Mouse (Mus musculus) liver, postnatal 0 days (tissue): Measurements from ENCODE around the gene Pcdh9. TPM values are rescaled to one million over a fixed set of nuclear protein-coding genes. Genes with fewer than 3 reads are reported as not detected.

ENCODE experiments used
- ATAC-seq: fragments of 200-750 bp; cut with Nextera tagmentation; 2 replicates; pipeline ENCODE4 v1.8.0; 2017; ENCODE audit warnings: mild to moderate bottlenecking, moderate library complexity
- DNase-seq: peaks from one replicate; pipeline ENCODE4 v3.0.0-alpha.2; 2016
- H3K27ac ChIP-seq: fragments of 300-500 bp; sonication (generic); 2 replicates; pipeline ENCODE4 v1.5.1; 2014; ENCODE audit warnings: antibody characterized with exemption, moderate library complexity, mild to moderate bottlenecking, low read depth
- H3K27me3 ChIP-seq: fragments of 300-500 bp; sonication (generic); 2 replicates; pipeline ENCODE4 v1.6.1; 2014; ENCODE audit warnings: low read length, control low read depth, mixed read lengths; ENCODE audit not compliant: insufficient read depth
- H3K36me3 ChIP-seq: fragments of 300-500 bp; sonication (generic); replicated peaks from 2 replicates; pipeline ENCODE4 v1.6.1; 2014; ENCODE audit warnings: mild to moderate bottlenecking, control low read depth, low read length, moderate library complexity, mixed read lengths; ENCODE audit not compliant: insufficient read depth
- H3K4me1 ChIP-seq: fragments of 300-500 bp; sonication (generic); 2 replicates; pipeline ENCODE4 v1.6.1; 2014; ENCODE audit warnings: antibody characterized with exemption, mild to moderate bottlenecking, control low read depth; ENCODE audit not compliant: insufficient read depth
- H3K4me2 ChIP-seq: fragments of 300-500 bp; sonication (generic); 2 replicates; pipeline ENCODE4 v1.6.1; 2014; ENCODE audit warnings: low read depth, mild to moderate bottlenecking, low read length, moderate library complexity, mixed read lengths
- H3K4me3 ChIP-seq: fragments of 300-500 bp; sonication (generic); 2 replicates; pipeline ENCODE4 v1.5.1; 2014; ENCODE audit warnings: low read depth, low read length
- H3K9ac ChIP-seq: fragments of 300-500 bp; sonication (generic); replicated peaks from 2 replicates; pipeline ENCODE4 v1.6.1; 2014; ENCODE audit warnings: mild to moderate bottlenecking, moderate library complexity
- H3K9me3 ChIP-seq: fragments of 300-500 bp; sonication (generic); 2 replicates; pipeline ENCODE4 v1.6.1; 2016; ENCODE audit warnings: mild to moderate bottlenecking, control low read depth, low read length, mixed read lengths
- CTCF ChIP-seq: sonication (generic); IDR thresholded peaks from 2 replicates; pipeline ENCODE4 v1.5.1; 2016; ENCODE audit warnings: antibody characterized with exemption, low read depth
- EP300 ChIP-seq: IDR thresholded peaks from 2 replicates; pipeline ENCODE4 v1.6.1; 2016; ENCODE audit warnings: antibody characterized with exemption, low read depth, mild to moderate bottlenecking
- WGBS: fragments of 180-500 bp; shearing (Covaris S2); extraction: QIAGEN DNeasy Blood & Tissue Kit; methylation state at CpG from one replicate; pipeline ENCODE4 v1.1.7; 2014; ENCODE audit not compliant: insufficient replicate concordance; 5-methylcytosine and 5-hydroxymethylcytosine counted together
- polyA plus RNA-seq: library from polyadenylated mRNA; unstranded; fragments of >200 nt; fragmentation: Nextera tagmentation; extraction: Ambion mirVana; gene quantifications from 2 replicates; pipeline ENCODE4 v1.2.1, GENCODE M21; 2015

The Pcdh9 gene
- polyA plus RNA-seq, 1 experiment from 2014 or later = 0.31 TPM

GRCm38 (mm10) chr14:93826042-93826462 is 64.4 kb downstream of the Pcdh9 start:
- H3K4me3 ChIP-seq = no peak overlapping the region
- no peaks in the 10 kb centered on the region for H3K36me3 ChIP-seq
- no peak overlapping the region for H3K9ac ChIP-seq
- H3K9me3 ChIP-seq = no peaks in the 10 kb centered on the region
- WGBS = 72% methylated on average over 6 of the region's 6 CpGs
- no peak overlapping the region for H3K27ac ChIP-seq
- H3K4me1 ChIP-seq = no peaks in the 10 kb centered on the region
- DNase-seq (no peak), ATAC-seq (no peak)
- H3K27me3 ChIP-seq = no peaks in the 10 kb centered on the region
- H3K4me2 ChIP-seq = no peak overlapping the region
- TF ChIP-seq CTCF (no peak), EP300 (no peak)

- Histone ChIP-seq H3K4me1 (no peaks in the 10 kb centered on the region), H3K27ac (no peak overlapping the region), H3K9ac (no peak overlapping the region), H3K27me3 (no peaks in the 10 kb centered on the region), H3K36me3 (no peaks in the 10 kb centered on the region), H3K9me3 (no peaks in the 10 kb centered on the region), H3K4me2 (no peak overlapping the region), H3K4me3 (no peak overlapping the region)
- 79% methylated on average over 4 of the region's 4 CpGs for whole genome bisulfite sequencing
- TF ChIP-seq CTCF (no peak), EP300 (no peak)
- no peak for DNase-seq
- ATAC-seq = no peak
Observed at GRCm38 (mm10) chr14:93818845-93819244, 71.6 kb downstream of the Pcdh9 start.

GRCm38 (mm10) chr14:93817591-93817990 is 72.9 kb downstream of the Pcdh9 start:
- no peak overlapping the region for H3K27ac ChIP-seq
- H3K36me3 ChIP-seq = no peaks in the 10 kb centered on the region
- H3K4me2 ChIP-seq = no peak overlapping the region
- TF ChIP-seq EP300 (no peak), CTCF (no peak)
- H3K9ac ChIP-seq = no peak overlapping the region
- DNase-seq = no peak
- ATAC-seq = no peak
- no peaks in the 10 kb centered on the region for H3K27me3 ChIP-seq
- H3K4me1 ChIP-seq = no peaks in the 10 kb centered on the region
- no peak overlapping the region for H3K4me3 ChIP-seq
- 40% methylated on average over 4 of the region's 4 CpGs for WGBS
- H3K9me3 ChIP-seq = no peaks in the 10 kb centered on the region

- no peak overlapping the region for H3K4me3 ChIP-seq
- 84% methylated on average over 3 of the region's 3 CpGs for WGBS
- TF ChIP-seq CTCF = no peak
- TF ChIP-seq EP300 = no peak
Observed at GRCm38 (mm10) chr14:93794530-93794929, 95.9 kb downstream of the Pcdh9 start.

GRCm38 (mm10) chr14:93786234-93786633 is 104.2 kb downstream of the Pcdh9 start:
- Histone ChIP-seq H3K27me3 (no peaks in the 10 kb centered on the region), H3K9me3 (no peaks in the 10 kb centered on the region), H3K4me3 (no peak overlapping the region), H3K27ac (no peak overlapping the region), H3K4me2 (no peak overlapping the region), H3K36me3 (no peaks in the 10 kb centered on the region), H3K9ac (no peak overlapping the region), H3K4me1 (no peaks in the 10 kb centered on the region)
- TF ChIP-seq EP300 (no peak), CTCF (no peak)
- 73% methylated on average over 4 of the region's 4 CpGs for WGBS
- ATAC-seq (no peak), DNase-seq (no peak)

More at GRCm38 (mm10) chr14:93794530-93794929, 95.9 kb downstream of the Pcdh9 start:
- Histone ChIP-seq H3K27me3 (no peaks in the 10 kb centered on the region), H3K27ac (no peak overlapping the region), H3K9ac (no peak overlapping the region), H3K4me2 (no peak overlapping the region), H3K36me3 (no peaks in the 10 kb centered on the region), H3K4me1 (no peaks in the 10 kb centered on the region), H3K9me3 (no peaks in the 10 kb centered on the region)
- no peak for ATAC-seq
- DNase-seq = no peak

- 62% methylated on average over 2 of the region's 2 CpGs for WGBS
- Histone ChIP-seq H3K9me3 (no peaks in the 10 kb centered on the region), H3K4me3 (no peak overlapping the region), H3K27me3 (no peaks in the 10 kb centered on the region), H3K27ac (no peak overlapping the region), H3K4me2 (no peak overlapping the region), H3K36me3 (no peaks in the 10 kb centered on the region), H3K9ac (no peak overlapping the region), H3K4me1 (no peaks in the 10 kb centered on the region)
- DNase-seq = no peak
- TF ChIP-seq CTCF (no peak), EP300 (no peak)
- ATAC-seq = no peak
Observed at GRCm38 (mm10) chr14:93785031-93785430, 105.4 kb downstream of the Pcdh9 start.

- 67% methylated on average over 2 of the region's 2 CpGs for WGBS
- Histone ChIP-seq H3K9me3 (no peaks in the 10 kb centered on the region), H3K27me3 (no peaks in the 10 kb centered on the region), H3K4me1 (no peaks in the 10 kb centered on the region), H3K36me3 (no peaks in the 10 kb centered on the region), H3K4me3 (no peak overlapping the region), H3K9ac (no peak overlapping the region), H3K4me2 (no peak overlapping the region), H3K27ac (no peak overlapping the region)
- no peak for ATAC-seq
- DNase-seq = no peak
- no peak for TF ChIP-seq EP300
- TF ChIP-seq CTCF = no peak
Observed at GRCm38 (mm10) chr14:93762855-93763254, 127.6 kb downstream of the Pcdh9 start.
